Mouse (Mus musculus) limb, embryonic 15.5 days (tissue): ENCODE measurements at regions not wholly inside any gene's neighbourhood (a gene's known extent, or its start where the extent isn't known, plus 50 kb on each side); places are given as distances from the start of the nearest gene placed in this dataset.
"Not testable (repeated sequence)": the region's sequence is repeated elsewhere in the genome, so short reads cannot be mapped to it uniquely, and the experiment has no call there.

Experiments used
- ATAC-seq: fragments of 200-750 bp; cut with Nextera tagmentation; 2 replicates; pipeline ENCODE4 v1.8.0; 2017; ENCODE audit warnings: low read depth, moderate TSS enrichment; ENCODE audit not compliant: insufficient number of reproducible peaks, low FRiP score, low TSS enrichment
- H3K27ac ChIP-seq: fragments of 300-500 bp; sonication (generic); 2 replicates; pipeline ENCODE4 v1.5.1; 2015; ENCODE audit warnings: moderate library complexity, mild to moderate bottlenecking, inconsistent platforms
- H3K27me3 ChIP-seq: fragments of 300-500 bp; sonication (generic); 2 replicates; pipeline ENCODE4 v1.6.1; 2015; ENCODE audit warnings: inconsistent platforms
- H3K36me3 ChIP-seq: fragments of 300-500 bp; sonication (generic); 2 replicates; pipeline ENCODE4 v1.6.1; 2015; ENCODE audit warnings: inconsistent platforms
- H3K4me1 ChIP-seq: fragments of 300-500 bp; sonication (generic); 2 replicates; pipeline ENCODE4 v1.6.1; 2015; ENCODE audit warnings: inconsistent platforms
- H3K4me2 ChIP-seq: fragments of 300-500 bp; sonication (generic); 2 replicates; pipeline ENCODE4 v1.6.1; 2015; ENCODE audit warnings: mild to moderate bottlenecking, inconsistent platforms
- H3K4me3 ChIP-seq: fragments of 300-500 bp; sonication (generic); 2 replicates; pipeline ENCODE4 v1.5.1; 2015; ENCODE audit warnings: mild to moderate bottlenecking, inconsistent platforms
- H3K9ac ChIP-seq: fragments of 300-500 bp; sonication (generic); 2 replicates; pipeline ENCODE4 v1.6.1; 2015; ENCODE audit warnings: inconsistent platforms
- H3K9me3 ChIP-seq: fragments of 300-500 bp; sonication (generic); 2 replicates; pipeline ENCODE4 v1.6.1; 2016; ENCODE audit warnings: inconsistent platforms
- WGBS: fragments of 180-500 bp; shearing (Covaris S2); methylation state at CpG from one replicate; pipeline ENCODE4 v1.1.7; 2015; 5-methylcytosine and 5-hydroxymethylcytosine counted together

GRCm38 (mm10) chr4:105844675-105845466 is 55.2 kb downstream of the Gm12728 start:
- H3K4me1 ChIP-seq: peaks cover 6% of the 10 kb centered on the region; the same call in 1 of the 2 replicates
- H3K4me3 ChIP-seq: no peak overlapping the region
- no peak overlapping the region for H3K4me2 ChIP-seq
- H3K27ac ChIP-seq: no peak overlapping the region
- no peaks in the 10 kb centered on the region for H3K36me3 ChIP-seq
- H3K27me3 ChIP-seq: no peaks in the 10 kb centered on the region
- ATAC-seq: no peak
- no peaks in the 10 kb centered on the region for H3K9me3 ChIP-seq
- 79% methylated on average over 7 of the region's 7 CpGs for WGBS
- no peak overlapping the region for H3K9ac ChIP-seq

DNA sequence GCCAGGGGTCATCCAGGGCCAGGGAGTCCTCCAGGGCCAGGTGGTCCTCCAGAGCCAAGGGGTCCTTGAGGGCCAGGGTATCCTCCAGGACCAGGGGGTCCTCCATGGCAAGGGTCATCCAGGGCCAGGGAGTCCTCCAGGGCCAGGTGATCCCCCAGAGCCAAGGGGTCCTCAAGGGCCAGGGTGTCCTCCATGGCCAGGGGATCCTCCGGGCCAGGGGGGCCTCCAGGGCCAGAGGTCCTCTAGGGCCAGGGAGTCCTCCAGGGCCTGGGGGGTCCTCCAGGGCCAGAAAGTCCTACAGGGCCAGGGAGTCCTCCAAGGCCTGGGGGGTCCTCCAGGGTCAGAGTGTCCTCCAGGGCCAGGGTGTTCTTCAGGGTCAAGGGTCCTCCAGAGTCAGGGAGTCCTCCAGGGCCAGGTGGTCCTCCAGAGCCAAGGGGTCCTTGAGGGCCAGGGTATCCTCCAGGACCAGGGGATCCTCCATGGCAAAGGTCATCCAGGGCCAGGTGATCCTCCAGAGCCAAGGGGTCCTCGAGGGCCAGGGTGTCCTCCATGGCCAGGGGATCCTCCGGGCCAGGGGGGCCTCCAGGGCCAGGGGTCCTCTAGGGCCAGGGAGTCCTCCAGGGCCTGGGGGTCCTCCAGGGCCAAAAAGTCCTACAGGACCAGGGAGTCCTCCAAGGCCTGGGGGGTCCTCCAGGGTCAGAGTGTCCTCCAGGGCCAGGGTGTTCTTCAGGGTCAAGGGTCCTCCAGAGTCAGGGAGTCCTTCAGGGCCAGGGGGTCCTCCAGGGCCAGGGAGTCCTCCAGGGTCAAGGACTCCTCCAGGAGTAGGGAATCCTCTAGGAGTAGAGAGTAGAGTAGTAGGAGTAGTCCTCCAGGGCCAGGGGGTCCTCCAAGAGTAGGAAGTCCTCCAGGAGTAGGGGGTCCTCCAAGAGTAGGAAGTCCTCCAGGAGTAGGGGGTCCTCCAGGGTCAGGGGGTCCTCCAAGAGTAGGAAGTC is 56.6 kb downstream of the Gm12728 start:
- H3K4me1 ChIP-seq, H3K9me3 ChIP-seq, H3K4me2 ChIP-seq, H3K27ac ChIP-seq, H3K9ac ChIP-seq, H3K36me3 ChIP-seq, H3K27me3 ChIP-seq, H3K4me3 ChIP-seq: not testable (repeated sequence)
- ATAC-seq: peak; percentile 40; the same call in 1 of the 2 replicates
- 96% methylated on average over 3 of the region's 3 CpGs for WGBS

GRCm38 (mm10) chr4:105853086-105853485 is 63.4 kb downstream of the Gm12728 start:
- no peaks in the 10 kb centered on the region for H3K27me3 ChIP-seq
- H3K4me3 ChIP-seq: no peak overlapping the region
- no peak overlapping the region for H3K27ac ChIP-seq
- no peaks in the 10 kb centered on the region for H3K36me3 ChIP-seq
- no peak overlapping the region for H3K4me2 ChIP-seq
- 80% methylated on average over 6 of the region's 6 CpGs for WGBS
- H3K4me1 ChIP-seq: no peaks in the 10 kb centered on the region
- ATAC-seq: no peak
- no peak overlapping the region for H3K9ac ChIP-seq
- no peaks in the 10 kb centered on the region for H3K9me3 ChIP-seq

DNA sequence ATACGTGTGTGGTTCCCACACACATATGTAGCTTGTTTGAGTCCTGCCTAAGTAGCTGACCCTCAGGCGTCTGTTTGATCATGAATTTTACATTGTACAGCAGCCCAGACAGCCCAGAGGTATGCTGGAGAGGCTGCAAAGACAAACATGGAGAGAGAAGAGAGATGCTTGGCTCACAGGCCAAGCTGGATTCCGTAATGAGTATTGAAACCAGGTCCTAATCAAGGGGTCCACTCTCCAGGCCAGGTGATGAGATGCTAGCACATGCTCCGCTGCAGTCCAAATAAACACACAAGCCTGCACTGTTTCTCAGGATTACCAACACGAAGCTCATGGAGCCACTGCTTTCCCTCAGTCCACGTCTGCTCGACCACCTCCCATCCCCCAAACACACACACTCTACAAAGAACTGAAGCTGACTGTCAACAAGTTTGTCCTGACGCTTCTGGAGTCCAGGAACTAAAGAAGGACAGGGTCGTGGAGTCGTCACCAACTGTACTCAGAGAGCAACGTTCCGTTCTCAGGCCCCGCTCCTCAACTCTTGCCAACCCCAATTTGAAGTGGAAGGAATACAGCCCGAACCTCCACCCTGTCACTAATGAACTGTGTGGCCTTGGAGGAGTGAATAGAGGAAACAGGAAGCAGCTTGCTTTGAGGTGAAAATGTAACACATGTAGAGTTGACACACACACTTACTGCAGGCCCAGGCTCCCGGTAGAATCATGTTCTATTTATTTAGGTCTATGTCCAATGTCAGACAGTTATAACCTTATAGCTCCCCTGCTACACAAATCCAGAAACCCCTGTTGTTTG is 69.6 kb downstream of the Gm12728 start:
- no peak for ATAC-seq

DNA sequence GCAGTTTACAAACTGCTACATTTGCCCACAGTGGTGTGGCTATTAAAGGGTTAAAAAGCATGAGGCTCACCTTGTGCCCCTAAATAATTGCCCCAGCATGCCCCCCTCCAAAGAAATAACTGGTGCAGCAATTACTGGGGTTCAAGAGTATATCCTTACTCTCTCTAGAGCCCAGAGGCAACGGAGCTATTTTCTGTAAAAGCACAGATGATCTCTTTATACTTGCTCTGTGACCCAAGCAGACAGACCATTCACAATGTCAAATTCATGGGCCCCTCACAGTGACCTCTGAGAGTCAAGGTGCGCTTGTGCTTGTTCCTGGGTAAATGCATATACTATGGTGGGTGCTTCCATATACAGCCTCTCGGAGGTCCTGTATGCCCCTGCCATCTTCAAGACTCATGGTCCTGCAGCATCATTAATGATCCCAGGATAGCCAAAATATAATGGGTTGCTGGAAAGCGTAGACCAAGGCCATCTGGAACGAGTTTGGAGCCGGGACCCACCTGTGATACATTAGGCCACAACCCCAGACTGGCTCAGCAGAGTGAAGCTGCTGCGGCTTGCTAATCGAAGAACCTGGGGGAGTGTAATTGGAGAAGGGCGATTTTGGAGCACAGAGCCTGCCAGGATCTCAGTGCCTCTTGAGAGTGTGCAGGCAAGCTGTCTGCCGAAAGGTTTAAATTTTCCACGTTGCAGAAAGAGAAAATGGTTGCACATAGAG is 71.4 kb downstream of the Gm12728 start:
- ATAC-seq: peak; percentile 84
- peaks cover 28% of the 10 kb centered on the region for H3K4me1 ChIP-seq
- H3K9ac ChIP-seq: no peak overlapping the region
- H3K27ac ChIP-seq: peak overlapping the region; percentile 67
- no peak overlapping the region for H3K4me3 ChIP-seq
- H3K27me3 ChIP-seq: no peaks in the 10 kb centered on the region
- WGBS: 14% methylated on average over 11 of the region's 11 CpGs
- no peak overlapping the region for H3K4me2 ChIP-seq
- H3K9me3 ChIP-seq: no peaks in the 10 kb centered on the region
- H3K36me3 ChIP-seq: no peaks in the 10 kb centered on the region

More for the DNA sequence above, 69.6 kb downstream of the Gm12728 start:
- Histone ChIP-seq H3K4me3 (no peak overlapping the region), H3K27me3 (no peaks in the 10 kb centered on the region), H3K9me3 (no peaks in the 10 kb centered on the region), H3K4me1 (peaks cover 28% of the 10 kb centered on the region), H3K9ac (no peak overlapping the region), H3K36me3 (no peaks in the 10 kb centered on the region), H3K4me2 (no peak overlapping the region), H3K27ac (no peak overlapping the region)
- WGBS: 50% methylated on average over 15 of the region's 15 CpGs

DNA sequence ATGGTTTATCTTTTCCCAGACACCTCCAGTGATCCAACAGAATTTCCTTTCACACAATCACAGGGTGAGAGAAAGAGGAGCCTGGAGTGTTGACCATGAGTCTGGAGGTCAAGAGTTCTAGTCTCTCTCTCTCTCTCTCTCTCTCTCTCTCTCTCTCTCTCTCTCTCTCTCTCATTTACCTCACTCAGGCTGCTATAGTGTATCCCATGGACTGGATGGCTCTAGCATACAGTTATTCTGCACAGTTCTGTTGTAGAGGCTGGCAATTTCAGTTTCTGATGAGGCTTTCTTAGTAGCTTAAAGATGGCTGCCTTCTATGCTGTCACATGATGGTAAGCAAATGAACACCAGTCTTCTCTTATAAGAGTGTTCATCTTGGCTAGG is 72.0 kb downstream of the Gm12728 start:
- Histone ChIP-seq H3K9me3 (no peaks in the 10 kb centered on the region), H3K27me3 (no peaks in the 10 kb centered on the region), H3K4me1 (peaks cover 28% of the 10 kb centered on the region), H3K4me2 (no peak overlapping the region), H3K27ac (peak overlapping the region; percentile 67), H3K9ac (no peak overlapping the region), H3K4me3 (no peak overlapping the region), H3K36me3 (no peaks in the 10 kb centered on the region)
- ATAC-seq: no peak

- H3K27ac ChIP-seq: no peak overlapping the region
- ATAC-seq: no peak
- H3K4me1 ChIP-seq: peaks cover 4% of the 10 kb centered on the region; the same call in 1 of the 2 replicates
- WGBS: 60% methylated on average over 3 of the region's 3 CpGs
- H3K4me3 ChIP-seq: no peak overlapping the region
- H3K27me3 ChIP-seq: no peaks in the 10 kb centered on the region
- no peak overlapping the region for H3K4me2 ChIP-seq
- H3K36me3 ChIP-seq: no peaks in the 10 kb centered on the region
- no peaks in the 10 kb centered on the region for H3K9me3 ChIP-seq
- H3K9ac ChIP-seq: no peak overlapping the region
Observed at GRCm38 (mm10) chr4:105870512-105870911, 80.8 kb downstream of the Gm12728 start.

GRCm38 (mm10) chr4:105877246-105877645 is 87.6 kb downstream of the Gm12728 start:
- Histone ChIP-seq H3K27me3 (0 out of 2 replicates have a peak, but pooled peaks cover 4% of the 10 kb centered on the region), H3K9ac (no peak overlapping the region), H3K4me2 (no peak overlapping the region), H3K4me3 (no peak overlapping the region), H3K4me1 (peaks cover 4% of the 10 kb centered on the region; the same call in 1 of the 2 replicates), H3K27ac (no peak overlapping the region), H3K9me3 (no peaks in the 10 kb centered on the region), H3K36me3 (no peaks in the 10 kb centered on the region)
- ATAC-seq: no peak
- WGBS: 14% methylated on average over 5 of the region's 5 CpGs

DNA sequence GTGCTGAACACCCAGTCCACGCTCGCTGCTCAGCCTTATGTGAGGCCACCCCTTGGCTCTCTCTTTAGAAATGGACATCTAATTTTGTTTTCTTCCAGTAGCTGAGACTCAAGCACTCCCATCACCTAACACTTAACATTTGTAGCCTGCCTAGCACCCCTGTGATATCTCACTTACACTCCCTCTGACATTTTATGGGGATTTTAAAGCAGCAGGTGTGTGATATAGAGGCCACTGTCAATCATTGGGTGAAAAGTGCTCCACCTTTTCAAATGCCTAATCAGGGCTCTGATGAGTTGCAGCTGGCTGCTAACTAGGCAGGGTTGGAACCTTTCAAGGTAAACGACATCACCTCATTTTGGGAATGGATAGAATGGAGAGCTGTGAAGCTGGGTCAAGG is 90.2 kb downstream of the Gm12728 start:
- no peak overlapping the region for H3K4me2 ChIP-seq
- H3K4me3 ChIP-seq: no peak overlapping the region
- WGBS: 44% methylated on average over 3 of the region's 3 CpGs
- no peak for ATAC-seq
- 0 out of 2 replicates have a peak, but pooled peaks cover 4% of the 10 kb centered on the region for H3K27me3 ChIP-seq
- no peaks in the 10 kb centered on the region for H3K9me3 ChIP-seq
- no peaks in the 10 kb centered on the region for H3K36me3 ChIP-seq
- H3K27ac ChIP-seq: no peak overlapping the region
- H3K4me1 ChIP-seq: 0 out of 2 replicates have a peak, but pooled peaks cover 3% of the 10 kb centered on the region
- H3K9ac ChIP-seq: no peak overlapping the region

- no peak for ATAC-seq
- H3K4me2 ChIP-seq: no peak overlapping the region
- H3K36me3 ChIP-seq: no peaks in the 10 kb centered on the region
- 0 out of 2 replicates have a peak, but pooled peaks cover 3% of the 10 kb centered on the region for H3K4me1 ChIP-seq
- H3K9me3 ChIP-seq: no peaks in the 10 kb centered on the region
- no peak overlapping the region for H3K4me3 ChIP-seq
- H3K9ac ChIP-seq: no peak overlapping the region
- H3K27me3 ChIP-seq: 0 out of 2 replicates have a peak, but pooled peaks cover 4% of the 10 kb centered on the region
- 50% methylated on average over 3 of the region's 3 CpGs for WGBS
- no peak overlapping the region for H3K27ac ChIP-seq
Observed at GRCm38 (mm10) chr4:105884791-105885190, 95.1 kb downstream of the Gm12728 start.

GRCm38 (mm10) chr4:105891438-105891837 is 101.8 kb downstream of the Gm12728 start:
- Histone ChIP-seq H3K4me3 (no peak overlapping the region), H3K4me2 (no peak overlapping the region), H3K9me3 (no peaks in the 10 kb centered on the region), H3K27me3 (no peaks in the 10 kb centered on the region), H3K4me1 (no peaks in the 10 kb centered on the region), H3K27ac (no peak overlapping the region), H3K9ac (no peak overlapping the region), H3K36me3 (no peaks in the 10 kb centered on the region)
- ATAC-seq: no peak
- 90% methylated on average over 4 of the region's 4 CpGs for WGBS
